Mouse (Mus musculus) thymus, postnatal 0 days (tissue): ENCODE results near the gene Trip11. TPM values are rescaled to one million over a fixed set of nuclear protein-coding genes. Genes with fewer than 3 reads are reported as not detected.

Experiments
- DNase-seq: peaks from one replicate; pipeline ENCODE4 v3.0.0-alpha.2; 2015; ENCODE audit warnings: low spot score
- polyA plus RNA-seq: library from polyadenylated mRNA; unstranded; fragments of >200 nt; fragmentation: Nextera tagmentation; extraction: Ambion mirVana; gene quantifications from 2 replicates; pipeline ENCODE4 v1.2.1, GENCODE M21; 2015

Gene Trip11
- polyA plus RNA-seq, 1 experiment from 2014 or later = 35.6 TPM

DNA sequence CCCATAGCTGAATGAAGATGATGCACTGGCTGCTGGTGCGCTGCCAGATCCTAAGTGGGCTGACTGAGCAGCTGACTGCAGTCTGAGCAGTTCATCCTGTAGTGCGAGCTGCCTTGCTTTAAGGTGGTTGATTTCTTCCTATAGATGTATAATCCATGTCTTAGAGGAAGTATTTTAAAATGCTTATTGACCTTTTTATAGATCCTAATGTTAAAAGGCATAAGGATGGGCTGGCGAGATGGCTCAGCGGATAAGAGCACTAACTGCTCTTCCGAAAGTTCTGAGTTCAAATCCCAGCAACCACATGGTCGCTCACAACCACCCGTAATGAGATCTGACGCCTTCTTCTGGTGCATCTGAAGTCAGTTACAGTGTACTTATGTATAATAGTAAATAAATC is 14.1 kb downstream of the Trip11 start:
- DNase-seq = no peak

DNA sequence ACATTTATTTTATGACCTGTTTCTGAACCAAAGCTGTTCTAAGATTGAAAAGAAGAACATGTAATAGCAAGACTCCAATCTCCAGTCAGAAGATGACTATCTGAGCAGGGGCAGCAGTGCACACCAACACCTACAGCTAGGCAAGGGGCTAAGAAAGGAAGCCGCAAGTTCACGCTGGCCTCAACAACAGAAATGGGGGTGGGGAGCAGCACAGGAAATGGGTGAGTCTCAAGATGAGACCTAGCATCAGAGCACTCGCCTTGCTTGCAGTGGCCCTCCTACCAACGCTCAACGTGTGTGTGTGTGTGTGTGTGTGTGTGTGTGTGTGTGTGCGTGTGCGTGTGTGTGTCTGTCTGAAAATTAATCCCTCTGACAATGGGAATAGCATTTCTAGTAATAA is 16.0 kb downstream of the Trip11 start:
- peak; percentile 72 for DNase-seq

DNA sequence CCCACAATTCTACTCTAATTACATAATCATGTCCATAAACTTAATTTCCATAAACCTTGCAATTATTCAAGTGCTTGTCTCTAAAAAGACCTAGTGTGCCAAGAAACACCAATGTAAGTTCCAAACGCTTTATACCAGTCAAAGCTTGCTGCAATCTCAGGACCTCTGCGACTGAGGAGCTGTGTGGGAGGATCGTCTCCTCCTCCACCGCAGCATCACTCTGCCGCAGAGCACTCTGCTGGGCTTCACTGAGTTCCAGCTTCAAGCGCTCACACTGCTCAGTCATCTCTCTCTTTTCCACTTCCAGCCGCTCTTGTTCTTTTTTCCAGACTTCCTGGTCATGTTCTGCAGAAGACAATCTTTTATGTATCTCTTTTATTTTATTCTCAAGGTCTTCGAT is 19.8 kb downstream of the Trip11 start:
- no peak for DNase-seq

DNA sequence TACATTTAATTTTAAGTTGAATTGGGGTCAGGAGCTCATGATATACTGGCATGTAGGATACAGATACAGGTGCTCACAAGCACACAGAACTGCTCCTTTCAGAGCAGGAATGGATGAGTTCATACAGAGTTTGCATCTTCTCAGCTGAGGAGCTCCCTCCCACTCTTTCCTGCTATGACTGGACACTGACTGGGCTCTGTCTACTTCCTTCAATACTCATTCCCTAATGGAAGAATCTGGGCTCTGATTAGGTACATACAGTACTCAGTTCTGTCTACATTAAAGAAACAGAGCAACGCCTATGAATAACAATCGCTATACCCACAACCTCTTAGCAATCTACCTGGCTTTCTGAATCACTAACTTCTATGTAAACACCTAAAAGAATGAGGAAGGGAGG is 20.2 kb downstream of the Trip11 start:
- no peak for DNase-seq

DNA sequence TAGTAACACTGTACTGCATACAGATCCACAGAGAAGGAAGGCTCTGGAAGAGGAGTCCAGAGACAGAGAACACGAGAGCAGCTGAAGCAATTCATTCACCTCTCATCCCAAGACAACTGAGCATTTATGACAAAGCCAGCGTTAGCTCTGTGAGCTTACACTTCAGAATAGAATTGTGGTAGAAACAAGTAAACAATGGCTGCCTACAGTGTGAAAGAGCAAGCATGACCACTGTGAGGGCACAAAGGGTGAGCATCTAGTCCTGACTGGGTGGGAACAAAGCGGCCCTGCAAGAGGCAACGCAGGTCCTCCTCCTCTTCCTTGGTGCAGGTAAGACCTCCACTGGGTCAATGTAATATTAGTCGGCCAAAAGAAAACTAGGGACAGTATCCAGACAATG is 22.0 kb downstream of the Trip11 start:
- no peak for DNase-seq

DNA sequence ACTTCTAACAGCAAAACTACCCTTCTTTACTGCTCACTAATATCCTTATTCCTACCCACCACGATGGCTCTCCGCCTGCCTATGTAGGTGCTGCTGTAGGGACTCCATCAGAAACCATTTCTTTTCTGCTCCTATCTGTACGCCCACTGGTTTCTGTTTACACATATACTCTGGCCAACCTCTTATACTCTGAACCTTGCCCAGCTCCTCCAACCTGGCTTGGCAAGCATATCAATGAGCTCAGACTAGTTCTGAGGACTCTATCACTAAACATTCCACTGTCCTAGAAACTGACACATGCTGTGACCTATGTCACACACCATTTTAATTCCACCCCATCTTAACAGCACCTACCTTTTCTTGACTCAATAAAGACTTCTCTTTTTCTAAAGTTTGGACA is 23.7 kb downstream of the Trip11 start:
- no peak for DNase-seq

- no peak for DNase-seq
Observed at GRCm38 (mm10) chr12:101888312-101888711, 24.8 kb downstream of the Trip11 start.

- DNase-seq = no peak
Observed at GRCm38 (mm10) chr12:101884926-101885325, 28.1 kb downstream of the Trip11 start.

GRCm38 (mm10) chr12:101876374-101876773 is 36.7 kb downstream of the Trip11 start:
- DNase-seq = no peak

DNA sequence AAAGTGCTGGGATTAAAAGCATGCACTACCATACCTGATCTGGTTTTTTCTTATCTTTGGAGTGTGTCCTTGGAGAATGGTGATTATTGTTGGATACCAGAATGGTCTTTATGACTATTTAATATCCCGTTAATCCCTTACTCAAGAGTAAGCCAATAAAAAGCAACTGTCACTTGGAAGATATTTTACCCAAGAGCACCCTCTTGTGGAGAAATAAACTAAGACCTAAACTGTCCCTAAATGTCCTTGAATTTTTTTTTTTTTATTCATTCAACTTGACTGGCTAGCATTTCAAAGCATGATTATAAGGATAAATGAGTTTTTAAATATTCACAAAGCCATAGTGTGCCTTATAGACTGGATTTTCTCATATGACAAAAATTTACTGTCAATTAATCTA is 38.0 kb downstream of the Trip11 start:
- DNase-seq = peak; percentile 45

DNA sequence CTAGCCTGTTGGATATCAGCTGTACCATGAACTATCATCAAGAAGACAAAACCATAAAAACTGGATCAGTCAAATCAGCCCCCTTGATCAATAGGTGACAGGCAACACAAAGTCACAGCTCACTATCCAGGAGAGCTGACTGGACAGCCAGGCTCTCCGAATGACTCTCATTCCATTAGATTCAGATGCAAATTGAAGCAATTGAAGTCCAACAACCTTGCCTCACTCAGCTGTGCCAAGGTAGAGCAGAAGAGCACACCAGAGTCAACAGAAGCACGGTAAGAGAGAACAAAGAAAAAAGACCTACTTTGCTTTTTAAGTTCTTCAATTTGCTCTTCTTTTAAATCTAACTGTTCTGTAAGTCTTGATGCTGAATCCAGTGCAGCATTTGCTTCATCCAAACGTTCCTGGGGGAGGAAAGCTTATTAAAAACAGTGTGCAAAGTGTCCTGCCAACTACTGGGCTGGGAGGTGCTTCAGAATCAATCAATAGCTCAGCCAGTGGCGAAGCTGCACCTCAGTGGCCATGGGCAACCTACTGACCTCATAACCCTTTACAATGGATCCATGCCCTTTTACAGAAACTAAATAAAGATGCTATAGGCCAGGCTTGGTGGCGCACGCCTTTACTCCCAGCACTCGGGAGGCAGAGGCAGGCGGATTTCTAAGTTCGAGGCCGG is 50.6 kb downstream of the Trip11 start:
- no peak for DNase-seq

DNA sequence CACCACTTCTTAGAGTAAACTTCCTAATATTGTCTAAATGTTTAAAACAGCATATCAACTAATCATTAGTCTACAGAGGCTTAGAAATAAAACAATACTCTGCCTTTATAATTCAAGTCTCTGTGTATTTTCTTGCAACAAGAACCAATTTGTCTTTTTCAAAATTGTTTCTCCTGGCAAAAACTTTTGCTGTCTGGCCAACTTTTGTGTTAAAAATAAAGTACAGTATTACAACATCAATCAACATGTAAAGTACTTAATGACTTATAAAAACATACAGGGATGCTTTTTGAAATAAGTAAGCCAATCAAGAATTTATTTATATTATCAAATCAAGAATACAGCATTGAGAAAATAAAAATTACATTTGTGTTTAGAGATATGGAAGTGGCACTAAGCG is 52.8 kb downstream of the Trip11 start:
- DNase-seq = no peak

GRCm38 (mm10) chr12:101858011-101858410 is 55.1 kb downstream of the Trip11 start:
- DNase-seq = no peak

DNA sequence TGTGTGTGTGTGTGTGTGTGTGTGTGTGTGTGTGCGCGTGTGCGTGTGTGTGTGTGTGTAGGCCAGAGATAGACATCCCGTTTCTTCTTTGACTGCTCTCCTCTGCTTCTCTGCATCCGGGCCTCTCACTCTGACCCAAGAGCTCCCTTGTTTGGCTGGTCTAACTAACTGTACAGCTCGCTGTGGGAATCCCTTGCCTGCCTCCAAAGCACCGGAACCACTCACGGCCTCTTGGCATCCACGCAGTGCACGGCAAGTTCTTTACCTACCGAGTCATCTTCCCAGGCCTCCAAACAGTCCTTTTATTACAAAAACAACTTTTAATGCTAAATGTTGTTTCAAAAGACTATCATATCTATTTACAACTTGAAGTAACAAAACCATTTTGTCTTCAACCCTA is 58.7 kb downstream of the Trip11 start:
- DNase-seq = no peak

DNA sequence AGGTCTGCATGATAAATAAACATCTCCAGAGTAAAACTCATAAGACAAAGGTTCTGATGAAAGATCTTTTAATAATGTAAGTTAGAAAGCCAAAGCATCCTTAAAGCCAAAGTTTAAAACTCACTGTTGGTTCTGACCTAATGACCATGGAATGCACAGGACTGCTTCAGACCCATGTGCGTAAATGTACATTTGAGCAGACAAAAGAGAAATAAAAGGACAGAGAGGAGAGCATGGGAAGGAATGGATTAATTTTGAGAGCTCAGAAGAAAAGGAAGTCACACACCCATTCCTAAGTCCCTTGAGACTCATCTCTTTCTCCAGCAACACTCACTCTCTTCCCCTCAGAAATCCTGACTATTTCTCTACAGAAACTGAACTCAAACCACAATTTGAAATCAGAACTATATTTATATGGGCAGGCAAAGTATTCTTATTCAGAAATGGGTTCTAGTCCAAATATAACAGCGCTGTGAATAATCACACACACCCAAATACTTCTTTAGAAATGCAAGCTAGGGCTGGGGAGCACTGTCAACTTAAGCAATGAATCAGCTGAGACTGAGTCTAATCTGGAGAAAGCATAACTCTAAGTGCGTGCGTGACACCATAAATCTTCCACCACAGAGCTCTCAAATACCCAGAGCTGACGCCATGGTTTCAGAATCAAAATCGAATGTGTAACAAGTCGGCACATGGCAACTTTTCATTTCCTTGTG is 61.1 kb downstream of the Trip11 start:
- no peak for DNase-seq

- DNase-seq = no peak
Observed at GRCm38 (mm10) chr12:101851314-101851713, 61.8 kb downstream of the Trip11 start.

- DNase-seq = no peak
Observed at GRCm38 (mm10) chr12:101836546-101837274, 76.4 kb downstream of the Trip11 start.

DNA sequence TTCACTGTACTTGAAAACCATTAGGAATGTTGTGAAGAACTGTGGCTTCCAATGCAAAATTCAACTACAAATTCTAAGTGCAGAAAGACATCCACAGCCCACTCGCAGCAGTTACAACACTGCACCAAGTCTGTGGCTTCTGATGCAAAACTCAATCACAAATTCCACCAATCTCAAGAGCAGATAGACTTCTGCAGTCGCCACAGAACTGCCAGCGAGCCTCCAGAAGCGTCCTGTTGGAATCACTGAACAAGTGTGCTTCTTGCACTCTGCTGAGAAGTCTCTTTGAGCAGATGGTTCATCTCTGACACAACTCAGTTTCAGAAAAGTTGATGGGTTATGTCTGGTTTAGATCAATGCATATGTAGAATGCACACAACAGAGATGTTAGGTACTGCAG is 78.4 kb downstream of the Trip11 start:
- no peak for DNase-seq

GRCm38 (mm10) chr12:101833776-101834175 is 79.3 kb downstream of the Trip11 start:
- no peak for DNase-seq

- no peak for DNase-seq
Observed at GRCm38 (mm10) chr12:101833115-101833506, 80.0 kb downstream of the Trip11 start.

GRCm38 (mm10) chr12:101832179-101833114 is 80.6 kb downstream of the Trip11 start:
- DNase-seq = no peak
